Mouse (Mus musculus) myocyte (in vitro differentiated cells): Measurements from ENCODE around the gene Irgm2.

Experiments
- MYOD1 ChIP-seq, 3 experiments: IDR thresholded peaks; one replicate each; pipeline ENCODE4 v1.6.1; 2011; ENCODE audit warnings: control low read depth in 2 of 3, low read depth in 2 of 3, mild to moderate bottlenecking in 2 of 3, moderate library complexity in 1 of 3; ENCODE audit not compliant: insufficient read length in 2 of 3, control insufficient read depth in 1 of 3
- POLR2A ChIP-seq: IDR thresholded peaks from one replicate; pipeline ENCODE4 v1.6.1; 2011; ENCODE audit warnings: low read depth, mild to moderate bottlenecking, control low read depth, moderate library complexity; ENCODE audit not compliant: insufficient read length
- USF1 ChIP-seq: IDR thresholded peaks from one replicate; pipeline ENCODE4 v1.6.1; 2011; ENCODE audit warnings: low read depth, mild to moderate bottlenecking, control low read depth, moderate library complexity

DNA sequence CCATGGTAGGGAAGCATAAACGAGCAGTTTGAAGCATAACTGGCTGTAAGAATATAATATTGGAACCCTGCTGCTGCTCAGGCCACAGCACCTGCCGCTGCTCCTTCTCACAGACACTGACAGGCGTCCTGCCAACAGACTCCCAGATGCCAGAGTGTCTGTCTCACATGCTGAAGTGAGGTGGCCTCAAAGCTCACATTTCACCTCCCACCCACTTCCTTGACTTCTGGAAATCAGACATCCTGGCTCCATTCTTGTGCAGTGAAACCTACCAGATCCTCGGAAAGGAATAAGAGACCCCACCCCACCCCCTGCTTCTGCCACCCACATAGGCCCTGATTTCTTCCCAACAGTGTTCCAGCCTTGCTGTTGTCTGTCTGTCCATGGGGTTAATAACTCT is 24.3 kb downstream of the Irgm2 start:
- TF ChIP-seq USF1 (no peak), POLR2A (no peak), MYOD1 (IDR thresholded peaks at IDR 0.05; ENCODE audit: control insufficient read depth in 1 of 3, insufficient read length in 2 of 3, low read depth in 2 of 3) (peak; percentile 81 to 93 (median 90))
